Mouse (Mus musculus): ENCODE data around the gene Ube2t. TPM values are rescaled to one million over a fixed set of nuclear protein-coding genes. Genes with fewer than 3 reads are reported as not detected.
A peak's percentile ranks its signal among the peaks of the same experiment; 100 is the strongest.

The Ube2t gene
- total RNA-seq, 2 experiments from 2014 or later, result 4.3 to 11.4 TPM

GRCm38 (mm10) chr1:134955637-134956176 is 6.7 kb upstream of the Ube2t start, which contains the start of gene Ppp1r12b:
TSS of gene Ppp1r12b (minus strand) at chr1:134955942.
- intact Hi-C loops (cut with DNase I), result loop anchor here (1.0 to 5.0 kb wide), 4 partner anchors 23 to 98 kb away; no protein-coding TSS in a partner anchor
- DNase-seq, result peak; percentile 98
- peak within 1 kb of the TSS; percentile 99 for H3K27ac ChIP-seq
- peak within 1 kb of the TSS; percentile 92 for H3K4me3 ChIP-seq
- peak; percentile 39 for TF ChIP-seq CTCF (IDR thresholded peaks at IDR 0.05)

- TF ChIP-seq CTCF (IDR thresholded peaks at IDR 0.05), result peak; percentile 56
- intact Hi-C loops (cut with DNase I), result loop anchor here (10.0 kb wide), 1 partner anchor 206 kb away; no protein-coding TSS in a partner anchor
- Histone ChIP-seq H3K4me3 (no peak overlapping the region), H3K27ac (no peak overlapping the region)
- no peak for DNase-seq
Measured at GRCm38 (mm10) chr1:134960634-134961033, 1.7 kb upstream of the Ube2t start.

DNA sequence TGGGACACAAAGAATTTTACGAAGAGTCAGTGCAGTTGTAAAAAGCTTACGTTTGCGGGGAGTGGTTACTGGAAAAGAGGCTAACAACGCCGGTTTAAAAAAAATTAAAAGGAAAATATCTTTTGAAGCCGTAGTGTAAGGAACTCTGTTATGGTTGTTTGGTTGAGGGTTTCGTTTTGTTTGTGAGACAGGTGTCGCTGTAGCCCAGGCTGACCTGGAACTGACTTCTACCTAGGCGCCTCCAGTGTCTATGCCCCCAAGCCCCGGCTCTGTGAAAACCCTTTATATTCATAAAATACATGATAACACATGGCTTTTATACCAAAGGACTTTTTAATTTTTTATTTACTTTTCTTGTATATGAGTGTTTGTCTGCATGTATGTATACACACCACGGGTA is 456 bp downstream of the Ube2t start:
- Histone ChIP-seq H3K27ac (peak overlapping the region; percentile 87), H3K4me3 (peak overlapping the region; percentile 82)
- no peak for DNase-seq
- TF ChIP-seq CTCF (IDR thresholded peaks at IDR 0.05), result peak; percentile 40; the same call in 1 of the 2 replicates
- intact Hi-C loops (cut with DNase I), result loop anchor here (10.0 kb wide), 1 partner anchor 208 kb away; no protein-coding TSS in a partner anchor

- intact Hi-C loops (cut with DNase I), result loop anchor here (10.0 kb wide), 1 partner anchor 211 kb away; no protein-coding TSS in a partner anchor
Measured at GRCm38 (mm10) chr1:134965430-134965829, 3.1 kb downstream of the Ube2t start.

GRCm38 (mm10) chr1:134972920-134973319 is 10.6 kb downstream of the Ube2t start:
- no peak overlapping the region for H3K27ac ChIP-seq
- peak; percentile 46 for TF ChIP-seq CTCF (IDR thresholded peaks at IDR 0.05)
- no peak overlapping the region for H3K4me3 ChIP-seq
- DNase-seq, result no peak
- intact Hi-C loops (cut with DNase I), result loop anchor here (5.0 kb wide), 1 partner anchor 134 kb away; the partner anchor contains the start of gene Lgr6

More at GRCm38 (mm10) chr1:134965430-134965829, 3.1 kb downstream of the Ube2t start:
- no peak for DNase-seq
- no peak for TF ChIP-seq CTCF (IDR thresholded peaks at IDR 0.05)
- Histone ChIP-seq H3K27ac (no peak overlapping the region), H3K4me3 (no peak overlapping the region)

DNA sequence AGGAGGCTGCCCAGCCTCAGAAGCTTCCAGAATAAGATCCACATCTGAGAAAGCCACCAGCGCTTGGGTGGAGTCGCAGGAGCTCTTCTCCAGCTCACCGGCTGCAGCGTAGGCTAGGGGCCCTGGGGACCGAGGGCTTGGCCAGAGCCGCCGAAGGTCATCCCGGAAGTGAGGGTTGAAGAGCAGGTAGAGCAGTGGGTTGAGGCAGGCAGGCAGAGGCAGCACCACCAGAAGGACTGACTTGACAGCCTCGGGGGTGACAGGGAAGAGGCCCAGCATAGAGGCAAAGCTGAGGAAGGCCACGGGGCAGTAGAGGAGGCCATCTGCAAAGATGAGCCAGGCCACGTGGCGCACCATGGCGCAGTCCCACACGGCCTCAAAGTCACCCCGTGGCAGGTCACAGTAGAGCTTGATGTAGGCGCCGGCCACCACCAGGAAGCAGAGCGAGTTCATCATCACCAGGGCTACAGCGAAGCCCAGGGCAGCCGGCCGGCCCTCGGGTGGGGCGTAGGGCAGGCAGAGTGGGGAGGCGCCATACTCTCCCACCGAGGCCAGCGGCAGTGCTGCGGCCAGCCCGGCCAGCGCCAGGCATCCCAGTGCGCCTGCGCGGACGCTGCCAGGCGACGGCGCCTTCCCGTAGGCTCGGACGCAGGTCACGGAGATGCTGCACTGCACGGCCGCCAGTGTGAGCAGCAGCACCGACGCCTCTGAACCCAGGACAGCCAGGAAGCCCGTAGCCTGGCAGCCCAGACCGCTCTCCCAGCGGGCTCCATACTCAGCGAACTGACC is 25.0 kb downstream of the Ube2t start:
- Histone ChIP-seq H3K4me3 (peak overlapping the region; percentile 65), H3K27ac (no peak overlapping the region)
- peak; percentile 78 for DNase-seq
- intact Hi-C loops (cut with DNase I), result no loop called here
- no peak for TF ChIP-seq CTCF (IDR thresholded peaks at IDR 0.05)

DNA sequence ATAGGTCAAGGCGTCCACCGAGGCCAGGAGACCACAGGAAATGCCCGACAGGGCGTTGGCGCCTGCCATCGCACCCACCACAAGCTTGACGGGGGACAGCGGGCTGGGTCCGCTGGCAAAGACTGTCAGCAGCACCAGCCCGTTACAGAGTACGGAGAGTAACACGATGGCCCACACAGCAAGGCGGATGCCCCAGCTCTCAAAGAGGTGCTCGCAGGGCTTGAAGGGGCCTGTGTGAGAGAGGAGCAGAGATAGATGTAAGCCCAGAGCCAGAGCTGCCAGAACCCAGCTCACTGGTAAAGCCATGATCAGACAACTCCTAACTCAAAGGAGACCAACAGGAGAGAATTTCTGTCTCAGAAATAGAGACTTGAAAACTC is 25.6 kb downstream of the Ube2t start:
- no peak for TF ChIP-seq CTCF (IDR thresholded peaks at IDR 0.05)
- Histone ChIP-seq H3K27ac (no peak overlapping the region), H3K4me3 (peak overlapping the region; percentile 65)
- intact Hi-C loops (cut with DNase I), result no loop called here
- DNase-seq, result no peak

GRCm38 (mm10) chr1:134989372-134989771 is 27.0 kb downstream of the Ube2t start:
- TF ChIP-seq CTCF (IDR thresholded peaks at IDR 0.05), result no peak; the same call in 1 of the 2 replicates
- intact Hi-C loops (cut with DNase I), result loop anchor here (1.0 kb wide), 1 partner anchor 117 kb away; no protein-coding TSS in a partner anchor
- Histone ChIP-seq H3K4me3 (no peak overlapping the region), H3K27ac (no peak overlapping the region)
- DNase-seq, result peak; percentile 75

- intact Hi-C loops (cut with DNase I), result no loop called here
- Histone ChIP-seq H3K27ac (no peak overlapping the region), H3K4me3 (no peak overlapping the region)
- DNase-seq, result no peak
- TF ChIP-seq CTCF (IDR thresholded peaks at IDR 0.05), result no peak
Measured at GRCm38 (mm10) chr1:134992046-134992645, 29.8 kb downstream of the Ube2t start.

DNA sequence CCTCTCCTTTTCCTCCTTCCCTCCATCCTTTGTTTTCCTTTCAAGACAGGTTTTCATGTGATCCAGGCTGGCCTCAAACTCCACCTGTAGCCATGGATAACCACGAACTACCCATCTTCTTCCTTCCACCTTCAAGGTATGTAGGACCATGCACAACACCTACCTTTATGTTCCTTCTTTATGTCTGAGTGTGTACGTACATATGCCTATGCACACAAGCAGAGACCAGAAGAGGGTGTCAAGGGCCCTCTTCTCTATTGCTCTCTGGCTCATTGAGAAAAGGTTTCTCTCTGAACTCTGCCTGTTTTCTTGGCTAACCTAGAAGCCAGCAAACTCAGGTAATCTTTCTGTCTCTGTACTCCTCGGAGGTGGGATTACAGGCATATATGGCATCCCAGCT is 32.4 kb downstream of the Ube2t start:
- intact Hi-C loops (cut with DNase I), result no loop called here
- H3K27ac ChIP-seq, result no peak overlapping the region
- DNase-seq, result no peak
- H3K4me3 ChIP-seq, result no peak overlapping the region
- TF ChIP-seq CTCF (IDR thresholded peaks at IDR 0.05), result no peak

DNA sequence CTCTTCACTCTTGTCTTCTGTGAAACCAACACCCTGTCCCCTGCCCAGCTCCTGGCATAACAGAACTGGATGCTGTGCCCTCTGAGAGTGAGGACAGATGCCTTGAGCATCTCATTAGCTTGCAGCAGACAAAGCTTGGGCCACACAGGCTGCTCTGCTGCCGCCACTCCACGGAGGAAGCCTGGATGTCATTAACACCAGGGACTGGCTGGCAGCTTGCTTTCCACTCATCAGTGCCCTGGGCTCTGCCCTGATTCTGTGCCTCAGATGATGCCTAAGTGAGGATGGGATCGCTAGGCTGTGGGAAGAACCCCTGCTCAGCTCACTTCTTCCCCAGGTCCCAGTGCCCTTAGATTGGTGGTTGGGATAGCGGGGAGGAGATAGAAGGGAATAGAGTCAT is 33.1 kb downstream of the Ube2t start:
- H3K27ac ChIP-seq, result no peak overlapping the region
- no peak for TF ChIP-seq CTCF (IDR thresholded peaks at IDR 0.05)
- no peak for DNase-seq
- H3K4me3 ChIP-seq, result no peak overlapping the region
- intact Hi-C loops (cut with DNase I), result no loop called here

DNA sequence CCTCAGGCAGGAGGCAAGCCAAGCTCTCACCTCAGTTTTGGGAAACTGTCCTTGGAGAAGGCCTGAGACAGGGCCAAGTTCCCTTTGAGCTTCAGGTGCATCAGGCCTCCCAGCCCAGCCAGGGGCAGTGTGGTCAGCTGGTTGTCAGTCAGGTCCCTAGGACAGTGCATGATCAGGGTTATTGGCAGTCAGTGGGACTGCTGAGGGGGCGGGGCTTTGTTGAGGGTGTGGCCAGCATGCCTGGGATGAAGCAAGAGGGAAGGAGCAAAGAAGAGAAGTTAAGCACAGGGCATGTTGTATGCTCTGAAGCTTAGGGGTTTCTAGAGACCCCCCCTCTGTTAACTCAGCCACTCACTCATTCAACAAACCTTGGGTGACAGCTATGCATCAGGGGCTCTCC is 33.6 kb downstream of the Ube2t start:
- Histone ChIP-seq H3K27ac (no peak overlapping the region), H3K4me3 (no peak overlapping the region)
- peak; percentile 47 for DNase-seq
- no peak for TF ChIP-seq CTCF (IDR thresholded peaks at IDR 0.05)
- intact Hi-C loops (cut with DNase I), result no loop called here

GRCm38 (mm10) chr1:134996471-134996870 is 34.1 kb downstream of the Ube2t start:
- Histone ChIP-seq H3K27ac (no peak overlapping the region), H3K4me3 (no peak overlapping the region)
- no peak for TF ChIP-seq CTCF (IDR thresholded peaks at IDR 0.05)
- intact Hi-C loops (cut with DNase I), result no loop called here
- no peak for DNase-seq
